Mouse (Mus musculus) heart, embryonic 16.5 days (tissue): ENCODE results near the gene Gm49336. TPM values are rescaled to one million over a fixed set of nuclear protein-coding genes. Genes with fewer than 3 reads are reported as not detected.

Experiments used
- ATAC-seq: fragments of 200-750 bp; cut with Nextera tagmentation; replicated peaks from 2 replicates; pipeline ENCODE4 v1.8.0; 2017; ENCODE audit warnings: moderate number of reproducible peaks; ENCODE audit not compliant: insufficient read depth, low FRiP score; ENCODE audit errors: extremely low read depth
- H3K27ac ChIP-seq: fragments of 300-500 bp; sonication (generic); 2 replicates; pipeline ENCODE4 v1.5.1; 2014; ENCODE audit warnings: mild to moderate bottlenecking, low read length, control low read depth, moderate library complexity
- H3K27me3 ChIP-seq: fragments of 300-500 bp; sonication (generic); 2 replicates; pipeline ENCODE4 v1.6.1; 2014; ENCODE audit warnings: low read length, mixed read lengths; ENCODE audit not compliant: control insufficient read depth, insufficient read depth
- H3K36me3 ChIP-seq: fragments of 300-500 bp; sonication (generic); 2 replicates; pipeline ENCODE4 v1.6.1; 2014; ENCODE audit not compliant: control insufficient read depth, insufficient read depth
- H3K4me1 ChIP-seq: fragments of 300-500 bp; sonication (generic); 2 replicates; pipeline ENCODE4 v1.6.1; 2014; ENCODE audit warnings: low read length, mixed read lengths; ENCODE audit not compliant: control insufficient read depth, insufficient read depth
- H3K4me2 ChIP-seq: fragments of 300-500 bp; sonication (generic); 2 replicates; pipeline ENCODE4 v1.6.1; 2014; ENCODE audit warnings: low read depth, mild to moderate bottlenecking, control low read depth, low read length
- H3K4me3 ChIP-seq: fragments of 300-500 bp; sonication (generic); 2 replicates; pipeline ENCODE4 v1.5.1; 2014; ENCODE audit warnings: mild to moderate bottlenecking, control low read depth, low read length
- H3K9ac ChIP-seq: fragments of 300-500 bp; sonication (generic); 2 replicates; pipeline ENCODE4 v1.6.1; 2014; ENCODE audit warnings: low read length, control low read depth
- H3K9me3 ChIP-seq: fragments of 300-500 bp; sonication (generic); replicated peaks from 2 replicates; pipeline ENCODE4 v1.6.1; 2016; ENCODE audit warnings: low read length; ENCODE audit not compliant: control insufficient read depth
- WGBS: fragments of 180-500 bp; shearing (Covaris S2); extraction: QIAGEN DNeasy Blood & Tissue Kit; methylation state at CpG from one replicate; pipeline ENCODE4 v1.1.7; 2014; 5-methylcytosine and 5-hydroxymethylcytosine counted together
- polyA plus RNA-seq: library from polyadenylated mRNA; unstranded; fragments of >200 nt; fragmentation: Nextera tagmentation; extraction: Ambion mirVana; gene quantifications from 2 replicates; pipeline ENCODE4 v1.2.1, GENCODE M21; 2015

Gm49336 gene
- polyA plus RNA-seq, 1 experiment from 2014 or later, result 34.8 TPM

DNA sequence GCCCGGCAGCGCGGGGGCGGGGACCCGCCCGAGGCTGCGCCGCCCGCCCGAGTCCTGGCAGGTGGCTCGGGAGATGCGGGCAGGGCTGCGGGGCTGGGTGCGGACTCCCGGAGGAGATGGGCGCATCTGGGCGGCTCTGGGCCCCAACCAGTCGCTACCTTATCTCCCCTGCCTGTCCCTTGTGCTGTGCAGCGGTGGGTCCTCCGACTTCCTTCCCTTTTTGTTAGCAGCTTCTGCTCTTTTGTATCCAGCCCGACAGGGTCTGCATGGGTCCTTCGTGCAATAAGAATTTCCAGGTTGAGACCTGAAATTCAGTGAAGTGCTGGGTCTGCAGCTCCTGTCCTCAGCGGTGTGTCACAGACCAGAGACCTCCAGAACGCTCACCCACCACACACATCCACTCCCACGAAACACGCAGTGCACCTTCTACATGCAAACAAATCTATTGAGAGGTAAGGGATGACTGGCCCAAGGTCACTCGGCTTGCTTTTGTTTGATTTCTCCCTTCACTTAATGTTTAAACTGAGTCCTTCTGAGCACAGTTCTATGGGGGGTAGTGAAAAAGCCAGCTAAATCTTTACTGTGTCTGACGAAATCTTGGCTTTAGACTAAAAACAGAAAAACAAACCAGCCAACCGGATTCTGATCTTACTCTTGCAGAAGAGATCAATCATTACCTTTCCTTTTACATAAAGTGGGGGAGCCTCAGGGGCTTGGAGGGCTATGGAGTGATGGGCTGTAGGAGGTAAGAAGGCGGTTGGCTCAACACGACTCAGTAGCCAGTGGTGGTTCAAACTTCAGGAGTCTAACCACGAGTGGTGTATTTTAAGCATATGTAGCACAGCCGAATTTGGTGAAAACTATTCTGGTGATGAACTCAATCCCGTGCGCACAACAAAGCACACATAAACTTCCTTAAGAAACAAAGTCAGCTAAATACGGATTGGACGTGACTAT, 73.4 kb downstream of the Gm49336 start:
- no peak; the same call in none of the 2 replicates for ATAC-seq
- Histone ChIP-seq H3K36me3 (no peaks in the 10 kb centered on the region), H3K9me3 (no peaks in the 10 kb centered on the region), H3K4me1 (peaks cover 2% of the 10 kb centered on the region), H3K4me2 (peak overlapping the region; percentile 87), H3K27me3 (no peaks in the 10 kb centered on the region), H3K4me3 (peak overlapping the region; percentile 80), H3K27ac (peak overlapping the region; percentile 86), H3K9ac (peak overlapping the region; percentile 79)
- WGBS, result 14% methylated on average over 37 of the region's 37 CpGs

DNA sequence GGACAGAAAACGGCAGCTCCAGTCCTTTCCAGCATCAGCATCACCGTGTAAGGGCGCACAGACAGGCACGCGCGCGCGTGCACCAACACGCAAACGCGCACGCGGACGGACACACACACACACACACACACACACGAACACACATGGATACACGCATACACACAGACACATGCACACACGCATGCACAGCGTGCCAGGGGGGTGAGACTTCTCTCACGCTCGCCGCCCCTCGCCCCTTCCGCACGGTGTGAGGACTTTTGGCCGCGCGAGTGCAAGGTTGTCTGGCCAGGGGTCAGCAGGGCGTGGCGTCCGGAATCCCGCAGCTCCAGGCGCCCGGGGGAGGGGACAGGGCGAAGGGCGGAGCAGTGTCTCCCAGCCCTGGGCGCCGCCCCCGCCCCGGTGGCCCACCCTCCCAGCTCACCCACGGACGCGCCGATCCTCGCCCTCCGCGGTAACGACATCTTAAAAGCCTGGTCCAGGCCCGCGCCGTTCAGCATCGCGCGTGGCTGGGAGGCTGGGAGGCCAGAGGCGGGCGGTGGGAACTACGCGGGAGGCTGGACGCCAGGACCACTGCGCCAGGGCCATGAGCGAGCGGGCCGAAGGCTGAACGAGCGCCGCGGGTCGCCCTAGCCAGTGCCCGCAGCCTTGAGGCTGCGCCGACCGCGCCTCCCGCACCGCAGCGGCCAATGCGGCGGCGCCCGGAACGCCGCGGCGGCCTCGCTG, 74.3 kb downstream of the Gm49336 start:
- no peaks in the 10 kb centered on the region for H3K27me3 ChIP-seq
- peak overlapping the region; percentile 86 for H3K27ac ChIP-seq
- peaks cover 9% of the 10 kb centered on the region for H3K4me1 ChIP-seq
- H3K4me3 ChIP-seq, result peak overlapping the region; percentile 80
- H3K9ac ChIP-seq, result peak overlapping the region; percentile 79
- peak overlapping the region; percentile 87 for H3K4me2 ChIP-seq
- no peaks in the 10 kb centered on the region for H3K36me3 ChIP-seq
- under 1% methylated on average over 81 of the region's 84 CpGs for WGBS
- no peaks in the 10 kb centered on the region for H3K9me3 ChIP-seq
- ATAC-seq, result peak; percentile 84

DNA sequence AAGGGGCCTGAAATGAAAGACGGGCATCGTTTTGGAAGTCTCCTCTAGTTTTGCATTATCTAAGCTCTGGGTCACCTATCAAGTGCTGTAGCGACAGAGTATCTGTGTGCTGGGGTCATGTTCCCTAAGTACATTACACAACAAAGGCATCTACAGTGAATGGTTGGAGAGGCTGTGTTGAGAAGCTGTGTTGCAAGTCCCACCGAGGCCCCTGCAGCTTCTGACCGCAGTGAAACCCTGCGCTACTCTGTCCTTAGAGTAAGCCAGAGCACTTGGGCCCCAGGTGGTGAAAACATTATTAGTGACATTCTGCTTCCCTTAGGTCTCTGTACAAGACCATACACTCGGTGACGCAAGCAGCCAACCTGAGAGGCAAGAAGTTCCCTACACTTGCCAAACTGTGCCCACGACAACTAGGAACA, 74.8 kb downstream of the Gm49336 start:
- no peaks in the 10 kb centered on the region for H3K9me3 ChIP-seq
- 24% methylated on average over 9 of the region's 9 CpGs for WGBS
- peak overlapping the region; percentile 86 for H3K27ac ChIP-seq
- H3K4me1 ChIP-seq, result peaks cover 13% of the 10 kb centered on the region
- H3K27me3 ChIP-seq, result no peaks in the 10 kb centered on the region
- no peaks in the 10 kb centered on the region for H3K36me3 ChIP-seq
- peak overlapping the region; percentile 79 for H3K9ac ChIP-seq
- H3K4me2 ChIP-seq, result peak overlapping the region; percentile 87
- ATAC-seq, result 0 out of 2 replicates have a peak, but pooled peaks have one; percentile 11
- H3K4me3 ChIP-seq, result peak overlapping the region; percentile 80

DNA sequence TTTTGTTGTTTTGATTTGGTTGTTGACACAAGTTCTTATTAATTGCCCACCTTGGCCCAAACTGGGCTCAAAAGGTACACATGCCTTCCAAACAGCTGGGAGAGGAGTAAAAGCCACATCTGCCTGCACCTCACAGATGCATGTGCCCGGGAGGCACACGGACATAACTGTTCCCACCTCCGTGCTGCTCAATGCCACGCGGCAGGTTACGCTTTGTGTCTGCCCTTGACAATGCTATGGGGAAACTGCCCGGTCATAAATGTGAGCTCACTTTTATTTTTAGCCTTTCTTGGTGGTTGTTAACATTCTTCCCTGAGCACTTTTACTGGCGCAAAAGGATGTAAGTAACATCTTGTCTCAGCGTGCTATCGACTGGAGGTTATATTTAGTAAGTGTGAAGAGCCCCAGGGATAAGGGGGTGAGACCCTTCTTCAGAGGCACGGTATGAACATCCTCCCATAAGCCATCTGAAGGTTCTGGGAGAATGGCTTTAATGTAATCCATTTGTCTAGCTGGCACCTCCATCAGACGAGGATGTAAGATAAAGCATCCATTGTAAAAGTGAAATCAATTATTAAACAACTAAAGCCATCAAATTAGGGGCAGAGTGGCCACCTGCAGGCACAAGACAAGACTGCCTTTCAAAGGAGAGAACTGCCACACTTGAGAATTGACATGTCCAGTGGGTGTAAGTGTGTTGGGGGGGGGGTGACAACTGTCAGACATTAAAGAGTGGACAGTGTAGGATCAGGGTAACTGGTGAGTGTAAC, 78.8 kb downstream of the Gm49336 start:
- no peak overlapping the region for H3K4me3 ChIP-seq
- H3K27ac ChIP-seq, result peak overlapping the region; percentile 78
- H3K9ac ChIP-seq, result peak overlapping the region; percentile 31; the same call in 1 of the 2 replicates
- 25% methylated on average over 12 of the region's 12 CpGs for WGBS
- H3K36me3 ChIP-seq, result no peaks in the 10 kb centered on the region
- no peaks in the 10 kb centered on the region for H3K9me3 ChIP-seq
- peak overlapping the region; percentile 45 for H3K4me2 ChIP-seq
- no peak; the same call in 1 of the 2 replicates for ATAC-seq
- no peaks in the 10 kb centered on the region for H3K27me3 ChIP-seq
- H3K4me1 ChIP-seq, result peaks cover 13% of the 10 kb centered on the region

DNA sequence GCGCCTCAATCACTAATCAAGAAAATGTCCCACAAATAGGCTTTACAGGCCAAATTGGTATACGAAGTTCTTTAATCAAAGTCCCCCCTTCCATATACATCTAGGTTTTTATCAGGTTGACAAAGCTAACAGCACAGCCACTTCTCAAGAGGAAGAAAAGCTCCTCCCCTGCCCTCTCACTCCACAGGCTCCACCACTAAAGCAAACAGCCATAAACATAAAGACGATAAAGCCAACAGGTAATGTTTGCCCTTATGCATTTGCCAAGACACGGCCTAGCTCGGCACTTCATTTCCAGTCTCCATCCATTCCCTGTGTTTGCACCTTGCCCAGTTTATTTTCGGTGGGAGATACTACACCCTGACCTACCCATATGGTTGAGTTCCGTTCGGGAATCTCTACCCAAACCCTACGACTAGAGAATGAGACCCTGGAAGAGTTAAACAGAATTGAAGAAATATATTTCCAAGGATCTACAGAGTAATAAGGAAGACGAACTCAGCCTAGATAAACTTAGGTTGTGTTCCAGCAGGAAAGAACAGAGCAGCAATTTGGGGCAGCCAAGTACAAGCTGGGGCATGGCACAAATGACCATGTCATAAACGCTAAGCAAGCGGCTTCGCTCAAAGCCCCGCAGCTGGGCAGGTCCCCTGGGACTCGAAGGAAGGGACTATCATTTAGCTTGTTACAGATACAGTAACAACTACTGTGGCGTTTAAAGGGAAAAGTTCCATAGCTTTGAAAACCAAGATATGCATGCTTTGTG, 80.3 kb downstream of the Gm49336 start:
- 77% methylated on average over 16 of the region's 16 CpGs for WGBS
- Histone ChIP-seq H3K4me3 (no peak overlapping the region), H3K27ac (no peak overlapping the region), H3K4me1 (peaks cover 13% of the 10 kb centered on the region), H3K4me2 (no peak overlapping the region), H3K9ac (no peak overlapping the region), H3K27me3 (no peaks in the 10 kb centered on the region), H3K9me3 (no peaks in the 10 kb centered on the region), H3K36me3 (no peaks in the 10 kb centered on the region)
- ATAC-seq, result no peak

DNA sequence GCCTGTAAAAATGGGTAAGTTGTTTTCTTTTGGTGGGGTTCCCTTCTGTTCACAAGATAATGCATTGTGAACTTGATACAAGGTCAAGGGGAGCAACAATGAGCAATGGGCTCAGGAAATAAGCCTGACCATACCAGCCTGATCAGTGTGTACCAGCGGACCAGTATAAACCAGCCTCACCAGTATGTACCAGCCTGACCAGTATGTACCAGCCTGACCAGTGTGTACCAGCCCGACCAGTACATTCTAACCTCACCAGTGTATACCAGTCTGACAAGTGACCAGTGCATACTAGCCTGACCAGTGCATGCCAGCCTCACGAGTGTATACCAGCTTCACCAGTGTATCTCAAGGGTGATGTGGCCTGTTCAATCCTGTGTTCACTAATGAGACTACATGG, 87.9 kb downstream of the Gm49336 start:
- Histone ChIP-seq H3K4me2 (no peak overlapping the region), H3K4me3 (no peak overlapping the region), H3K9ac (no peak overlapping the region), H3K4me1 (no peaks in the 10 kb centered on the region), H3K27me3 (no peaks in the 10 kb centered on the region), H3K27ac (no peak overlapping the region), H3K9me3 (no peaks in the 10 kb centered on the region), H3K36me3 (no peaks in the 10 kb centered on the region)
- 80% methylated on average over 3 of the region's 3 CpGs for WGBS
- no peak for ATAC-seq
